Mouse (Mus musculus): Measurements from ENCODE around the gene Atp1a3.

DNA sequence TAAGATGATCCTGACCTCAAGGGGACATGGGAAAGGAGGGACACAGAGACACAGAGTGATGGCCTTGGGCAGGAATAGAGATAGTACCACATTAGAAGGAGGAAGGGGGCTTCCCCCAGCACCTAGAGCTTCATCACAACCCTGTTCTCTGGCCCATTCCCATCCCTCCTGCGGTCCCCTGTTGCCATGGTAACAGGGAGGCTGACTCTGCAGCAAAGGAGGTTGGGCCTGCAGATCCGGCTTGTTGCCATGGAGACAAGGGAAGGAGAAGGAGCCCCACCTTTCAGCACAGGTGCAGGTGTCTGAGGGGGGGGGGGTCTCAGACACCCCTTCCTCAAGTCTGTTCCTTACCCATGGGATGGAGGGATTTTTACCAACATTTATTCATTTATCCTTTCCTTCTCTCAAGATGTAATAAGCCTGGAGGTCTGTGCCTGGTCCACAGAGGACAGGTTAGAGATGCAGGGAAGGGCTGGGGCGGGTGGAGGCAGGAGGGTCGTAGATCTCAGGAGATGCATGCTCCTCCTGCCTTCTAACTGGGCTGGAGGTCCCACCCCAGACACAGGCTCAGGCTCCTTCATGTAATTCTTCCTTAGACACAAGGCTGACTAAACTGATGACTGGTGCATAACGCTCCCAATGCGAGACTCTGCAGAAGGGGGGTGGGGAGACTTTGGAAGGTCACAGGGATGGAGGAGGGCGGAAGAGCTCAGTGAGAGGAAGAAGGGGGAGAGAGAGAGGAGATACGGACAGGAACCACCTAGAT is 2.0 kb upstream of the Atp1a3 start:
- no peak for TF ChIP-seq CTCF (IDR thresholded peaks at IDR 0.05)
- TF ChIP-seq EP300 (IDR thresholded peaks at IDR 0.05): no peak
